Mouse (Mus musculus) liver, embryonic 14.5 days (tissue): ENCODE measurements around the gene Dusp8.

Source experiments
- CTCF ChIP-seq: IDR thresholded peaks from 2 replicates; pipeline ENCODE4 v1.5.1; 2016; ENCODE audit warnings: antibody characterized with exemption, low read depth, control low read depth
- EP300 ChIP-seq: IDR thresholded peaks from 2 replicates; pipeline ENCODE4 v1.6.1; 2016; ENCODE audit warnings: antibody characterized with exemption, low read depth

DNA sequence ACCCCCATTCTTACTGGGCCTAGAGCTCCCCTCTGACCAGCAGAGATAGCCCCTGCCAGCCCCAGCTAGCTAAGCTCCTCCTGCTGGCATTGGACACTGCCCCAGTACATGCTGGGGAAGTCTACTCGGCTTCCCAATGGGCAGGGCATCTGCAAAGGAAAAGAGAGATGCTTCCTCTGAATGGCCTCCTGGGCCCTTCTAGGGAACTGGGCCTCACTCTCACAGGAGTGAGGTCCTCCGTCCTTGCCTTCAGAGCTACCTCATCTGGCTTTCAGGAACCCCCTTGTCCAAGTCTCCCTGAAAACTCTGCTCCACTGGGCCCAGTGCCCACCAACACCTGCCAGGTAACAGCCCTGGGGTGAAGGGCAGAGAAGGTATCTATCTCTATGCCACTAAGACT, 14.8 kb downstream of the Dusp8 start:
- TF ChIP-seq CTCF (no peak), EP300 (no peak)
